Mouse (Mus musculus) heart, postnatal 10 days (tissue): Measurements from ENCODE around the gene Scn3a. TPM values are rescaled to one million over a fixed set of nuclear protein-coding genes. Genes with fewer than 3 reads are reported as not detected.

Experiments
- DNase-seq, 2 experiments: peaks; one replicate each; pipeline ENCODE4 v3.0.0; 2021
- intact Hi-C: fragments of 180-260 bp; cut with DNase I; formaldehyde crosslinking; loops from one replicate; pipeline ENCODE4 v1.15.1; 2025
- total RNA-seq, 2 experiments: library from RNA; stranded (reverse); gene quantifications; 2 replicates each; pipeline ENCODE4 v1.2.3; 2021

The Scn3a gene
- total RNA-seq = 1 to 10 TPM; 1.9 to 2.0 TPM

- peak; percentile 54 to 73 for DNase-seq
- intact Hi-C loops = loop anchor here (1.0 to 5.0 kb wide), 3 partner anchors 154 to 420 kb away; no protein-coding TSS in a partner anchor
Measured at GRCm38 (mm10) chr2:65566793-65567787, at the start of gene Scn3a. TSS of gene Scn3a (minus strand) at chr2:65567627.

- intact Hi-C loops = no loop called here
- DNase-seq = no peak
Measured at GRCm38 (mm10) chr2:65611887-65612286, 44.5 kb upstream of the Scn3a start.

GRCm38 (mm10) chr2:65607813-65608212 lies 40.4 kb upstream of the Scn3a start:
- DNase-seq = no peak
- intact Hi-C loops = no loop called here

- intact Hi-C loops = no loop called here
- DNase-seq = no peak
Measured at GRCm38 (mm10) chr2:65587679-65588078, 20.3 kb upstream of the Scn3a start.

- intact Hi-C loops = loop anchor here (1.0 to 5.0 kb wide), 3 partner anchors 155 to 421 kb away; no protein-coding TSS in a partner anchor
- no peak for DNase-seq
Measured at GRCm38 (mm10) chr2:65567925-65568324, 498 bp upstream of the Scn3a start.

- no peak for DNase-seq
- intact Hi-C loops = no loop called here
Measured at GRCm38 (mm10) chr2:65563898-65564297, 3.5 kb downstream of the Scn3a start.

- no peak for DNase-seq
- intact Hi-C loops = no loop called here
Measured at GRCm38 (mm10) chr2:65557719-65558118, 9.7 kb downstream of the Scn3a start.

- DNase-seq = no peak
- intact Hi-C loops = no loop called here
Measured at GRCm38 (mm10) chr2:65554662-65555061, 12.8 kb downstream of the Scn3a start.

- no peak for DNase-seq
- intact Hi-C loops = no loop called here
Measured at GRCm38 (mm10) chr2:65553473-65553872, 14.0 kb downstream of the Scn3a start.

- DNase-seq = no peak
- intact Hi-C loops = no loop called here
Measured at GRCm38 (mm10) chr2:65552727-65553126, 14.7 kb downstream of the Scn3a start.

- DNase-seq = no peak
- intact Hi-C loops = no loop called here
Measured at GRCm38 (mm10) chr2:65552222-65552621, 15.2 kb downstream of the Scn3a start.

GRCm38 (mm10) chr2:65551736-65552135 lies 15.7 kb downstream of the Scn3a start:
- intact Hi-C loops = no loop called here
- no peak for DNase-seq

GRCm38 (mm10) chr2:65550564-65550963 lies 16.9 kb downstream of the Scn3a start:
- no peak for DNase-seq
- intact Hi-C loops = no loop called here

- intact Hi-C loops = no loop called here
- no peak for DNase-seq
Measured at GRCm38 (mm10) chr2:65548665-65549064, 18.8 kb downstream of the Scn3a start.

GRCm38 (mm10) chr2:65547341-65547740 lies 20.1 kb downstream of the Scn3a start:
- no peak for DNase-seq
- intact Hi-C loops = no loop called here

GRCm38 (mm10) chr2:65542906-65543592 lies 24.4 kb downstream of the Scn3a start:
- DNase-seq = no peak
- intact Hi-C loops = no loop called here

GRCm38 (mm10) chr2:65541781-65542180 lies 25.6 kb downstream of the Scn3a start:
- intact Hi-C loops = no loop called here
- DNase-seq = no peak

GRCm38 (mm10) chr2:65538436-65538835 lies 29.0 kb downstream of the Scn3a start:
- no peak for DNase-seq
- intact Hi-C loops = no loop called here

GRCm38 (mm10) chr2:65532127-65532854 lies 35.1 kb downstream of the Scn3a start:
- no peak for DNase-seq
- intact Hi-C loops = no loop called here

GRCm38 (mm10) chr2:65529148-65529547 lies 38.3 kb downstream of the Scn3a start:
- no peak for DNase-seq
- intact Hi-C loops = no loop called here

GRCm38 (mm10) chr2:65516703-65517102 lies 50.7 kb downstream of the Scn3a start:
- DNase-seq = peak in 1 of 2 experiments; percentile 7
- intact Hi-C loops = no loop called here
